Mouse (Mus musculus) stomach, postnatal 0 days (tissue): Measurements from ENCODE around the gene Ptgr1.

Experiments used
- CTCF ChIP-seq: IDR thresholded peaks from 2 replicates; pipeline ENCODE4 v1.5.1; 2016; ENCODE audit warnings: antibody characterized with exemption, low read depth, mild to moderate bottlenecking, moderate library complexity
- EP300 ChIP-seq: optimal IDR thresholded peaks from 2 replicates; pipeline ENCODE3; 2016; ENCODE audit warnings: antibody characterized with exemption

- TF ChIP-seq CTCF (no peak), EP300 (no peak)
Observed at GRCm38 (mm10) chr4:58932541-58932940, 54.4 kb downstream of the Ptgr1 start.
